Mouse (Mus musculus) olfactory bulb, adult 2 months (tissue): Measurements from ENCODE around the gene Vps13a.

Experiments
- CTCF ChIP-seq: fragments of 200-500 bp; IDR thresholded peaks from 2 replicates; pipeline ENCODE4 v1.5.1; 2012; ENCODE audit warnings: low read depth, mild to moderate bottlenecking, low read length, moderate library complexity; ENCODE audit not compliant: insufficient read depth
- POLR2A ChIP-seq: fragments of 200-500 bp; IDR thresholded peaks from 2 replicates; pipeline ENCODE4 v1.6.1; 2012; ENCODE audit warnings: mild to moderate bottlenecking, low read depth, low read length, moderate library complexity; ENCODE audit not compliant: insufficient read depth

GRCm38 (mm10) chr19:16715249-16715648 is 65.5 kb downstream of the Vps13a start:
- TF ChIP-seq CTCF, result no peak
- TF ChIP-seq POLR2A, result no peak
